Mouse (Mus musculus): Measurements from ENCODE around the gene Runx2. TPM values are rescaled to one million over a fixed set of nuclear protein-coding genes. Genes with fewer than 3 reads are reported as not detected.

Gene Runx2
- polyA plus RNA-seq, 1 experiment from 2014 or later: 0.44 TPM

DNA sequence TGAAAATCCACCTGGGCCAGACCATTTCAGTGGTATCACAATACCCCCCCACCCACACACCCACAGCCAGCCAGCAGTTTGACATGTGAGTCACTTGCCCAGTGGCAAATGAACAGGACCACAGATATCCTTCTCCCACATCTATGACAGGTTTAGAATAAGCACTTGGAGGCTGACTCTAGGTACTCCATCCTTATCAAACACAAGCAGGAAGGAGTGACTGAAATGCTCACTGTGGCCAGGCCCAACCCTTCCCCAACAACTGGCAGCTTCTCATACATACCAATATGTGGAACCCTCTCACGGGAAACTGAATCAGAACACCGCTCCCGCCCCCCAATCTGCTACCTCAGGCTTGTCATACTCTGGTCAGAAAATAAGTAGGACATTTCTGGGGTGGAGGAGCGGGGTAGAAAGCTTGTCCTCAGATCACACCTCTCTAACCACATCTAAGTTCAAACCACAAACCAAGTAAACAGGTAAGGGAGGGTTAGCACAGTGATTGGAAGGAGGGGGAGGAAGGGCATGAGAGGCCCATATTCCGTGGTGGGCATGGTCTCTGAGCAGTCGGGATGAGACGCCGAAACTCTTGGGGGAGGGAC is 245.5 kb downstream of the Runx2 start:
- no peak for ATAC-seq (ENCODE audit: low read depth)
- Histone ChIP-seq H3K27ac (ENCODE audit: low read depth, low read length) (no peak overlapping the region), H3K36me3 (ENCODE audit: control insufficient read depth, insufficient read depth, low read length) (no peaks in the 10 kb centered on the region), H3K4me2 (ENCODE audit: low read depth, low read length) (no peak overlapping the region), H3K9me3 (ENCODE audit: control insufficient read depth, low read length) (no peaks in the 10 kb centered on the region), H3K27me3 (ENCODE audit: control insufficient read depth, insufficient read depth, low read length) (no peaks in the 10 kb centered on the region), H3K4me3 (ENCODE audit: low read depth, low read length) (no peak overlapping the region), H3K9ac (replicated peaks; ENCODE audit: low read depth, low read length) (no peak overlapping the region), H3K4me1 (ENCODE audit: control insufficient read depth, insufficient read depth, low read length) (no peaks in the 10 kb centered on the region)
- WGBS: 88% methylated on average over 8 of the region's 8 CpGs

DNA sequence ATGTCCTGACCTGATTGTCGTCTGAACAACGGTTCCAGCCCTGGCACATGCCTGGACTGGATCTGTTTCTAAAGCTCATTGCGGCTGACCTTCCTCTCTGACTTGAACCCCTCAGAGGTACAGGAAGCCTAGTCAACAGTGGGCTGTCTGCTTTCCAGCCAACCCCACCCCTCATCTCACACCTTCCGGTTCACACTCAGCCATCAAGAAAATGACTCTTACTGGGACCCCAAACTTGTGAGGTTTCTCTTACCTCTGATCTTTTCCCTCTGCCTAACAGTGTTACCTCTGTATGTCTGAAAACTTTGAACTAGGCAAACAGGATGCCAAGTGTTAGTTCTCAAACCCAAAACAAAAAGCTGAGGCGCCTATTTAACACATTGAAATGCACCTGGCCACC is 247.6 kb downstream of the Runx2 start:
- Histone ChIP-seq H3K9me3 (ENCODE audit: control insufficient read depth, low read length) (no peaks in the 10 kb centered on the region), H3K9ac (replicated peaks; ENCODE audit: low read depth, low read length) (no peak overlapping the region), H3K4me3 (ENCODE audit: low read depth, low read length) (no peak overlapping the region), H3K36me3 (ENCODE audit: control insufficient read depth, insufficient read depth, low read length) (no peaks in the 10 kb centered on the region), H3K4me2 (ENCODE audit: low read depth, low read length) (no peak overlapping the region), H3K27me3 (ENCODE audit: control insufficient read depth, insufficient read depth, low read length) (no peaks in the 10 kb centered on the region), H3K4me1 (ENCODE audit: control insufficient read depth, insufficient read depth, low read length) (no peaks in the 10 kb centered on the region), H3K27ac (ENCODE audit: low read depth, low read length) (no peak overlapping the region)
- ATAC-seq (ENCODE audit: low read depth): no peak
- WGBS: 85% methylated on average over 5 of the region's 5 CpGs

DNA sequence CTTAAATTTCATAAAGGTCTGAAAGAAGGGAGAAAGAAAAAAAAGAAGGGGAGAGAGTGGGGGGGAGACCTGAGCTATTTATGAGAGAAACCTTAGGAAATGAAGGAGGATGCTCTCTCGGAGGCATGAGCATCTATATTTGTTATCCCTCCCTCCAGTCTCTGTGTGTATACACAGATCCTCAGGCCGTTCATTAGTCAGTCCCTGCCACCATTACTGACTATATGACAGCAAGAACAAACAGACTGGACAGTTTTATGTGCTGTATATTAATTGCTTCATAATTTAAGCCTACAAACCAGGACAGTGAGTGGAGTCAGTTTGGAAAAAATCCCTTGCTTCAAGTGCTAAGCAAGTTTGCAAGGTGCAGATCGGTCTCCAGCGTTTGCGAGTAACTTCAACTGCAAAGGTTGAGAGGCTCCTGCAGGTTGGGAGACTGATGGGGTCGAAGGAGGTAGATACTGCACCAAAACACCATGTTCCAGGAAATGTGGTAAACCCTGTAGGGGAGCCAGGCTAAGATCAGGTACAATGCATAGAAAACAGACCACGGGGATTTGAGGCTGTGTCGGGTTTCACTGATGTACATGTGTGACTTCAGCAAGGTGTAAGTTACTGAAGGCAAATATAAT is 248.6 kb downstream of the Runx2 start:
- no peak for ATAC-seq (ENCODE audit: low read depth)
- 78% methylated on average over 8 of the region's 8 CpGs for WGBS

DNA sequence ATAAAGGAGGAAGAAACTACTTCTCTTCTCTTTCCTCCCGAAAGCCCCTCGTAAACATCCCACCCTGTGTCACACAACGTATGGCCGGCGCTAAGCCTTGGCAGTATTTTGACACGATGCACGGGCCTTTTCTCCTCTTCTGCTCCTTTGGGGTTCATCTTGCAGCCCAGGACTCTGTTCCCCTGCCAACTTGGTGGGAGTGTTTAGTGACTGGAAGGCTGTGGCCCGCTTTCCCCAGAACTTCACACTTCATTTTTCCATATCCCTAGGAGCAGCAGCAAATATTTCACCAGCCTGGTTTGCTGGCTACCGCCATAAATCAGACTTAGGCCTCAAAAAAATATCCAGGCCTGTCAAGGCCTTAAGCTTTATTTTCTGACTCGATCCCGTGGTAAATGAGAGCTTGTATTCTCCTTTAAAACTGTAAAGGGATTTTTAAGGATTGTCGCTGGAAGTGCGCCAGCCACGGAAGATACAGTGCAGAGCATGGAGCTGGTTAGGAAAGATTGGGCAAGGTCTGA is 249.2 kb downstream of the Runx2 start:
- Histone ChIP-seq H3K9ac (replicated peaks; ENCODE audit: low read depth, low read length) (no peak overlapping the region), H3K36me3 (ENCODE audit: control insufficient read depth, insufficient read depth, low read length) (no peaks in the 10 kb centered on the region), H3K4me2 (ENCODE audit: low read depth, low read length) (no peak overlapping the region), H3K27me3 (ENCODE audit: control insufficient read depth, insufficient read depth, low read length) (no peaks in the 10 kb centered on the region), H3K4me3 (ENCODE audit: low read depth, low read length) (no peak overlapping the region), H3K4me1 (ENCODE audit: control insufficient read depth, insufficient read depth, low read length) (no peaks in the 10 kb centered on the region), H3K27ac (ENCODE audit: low read depth, low read length) (no peak overlapping the region), H3K9me3 (ENCODE audit: control insufficient read depth, low read length) (no peaks in the 10 kb centered on the region)
- no peak for ATAC-seq (ENCODE audit: low read depth)
- 46% methylated on average over 14 of the region's 14 CpGs for WGBS

More for the DNA sequence above, 248.6 kb downstream of the Runx2 start:
- Histone ChIP-seq H3K4me3 (ENCODE audit: low read depth, low read length) (no peak overlapping the region), H3K36me3 (ENCODE audit: control insufficient read depth, insufficient read depth, low read length) (no peaks in the 10 kb centered on the region), H3K9me3 (ENCODE audit: control insufficient read depth, low read length) (no peaks in the 10 kb centered on the region), H3K9ac (replicated peaks; ENCODE audit: low read depth, low read length) (no peak overlapping the region), H3K27me3 (ENCODE audit: control insufficient read depth, insufficient read depth, low read length) (no peaks in the 10 kb centered on the region), H3K4me2 (ENCODE audit: low read depth, low read length) (no peak overlapping the region), H3K27ac (ENCODE audit: low read depth, low read length) (no peak overlapping the region), H3K4me1 (ENCODE audit: control insufficient read depth, insufficient read depth, low read length) (no peaks in the 10 kb centered on the region)

DNA sequence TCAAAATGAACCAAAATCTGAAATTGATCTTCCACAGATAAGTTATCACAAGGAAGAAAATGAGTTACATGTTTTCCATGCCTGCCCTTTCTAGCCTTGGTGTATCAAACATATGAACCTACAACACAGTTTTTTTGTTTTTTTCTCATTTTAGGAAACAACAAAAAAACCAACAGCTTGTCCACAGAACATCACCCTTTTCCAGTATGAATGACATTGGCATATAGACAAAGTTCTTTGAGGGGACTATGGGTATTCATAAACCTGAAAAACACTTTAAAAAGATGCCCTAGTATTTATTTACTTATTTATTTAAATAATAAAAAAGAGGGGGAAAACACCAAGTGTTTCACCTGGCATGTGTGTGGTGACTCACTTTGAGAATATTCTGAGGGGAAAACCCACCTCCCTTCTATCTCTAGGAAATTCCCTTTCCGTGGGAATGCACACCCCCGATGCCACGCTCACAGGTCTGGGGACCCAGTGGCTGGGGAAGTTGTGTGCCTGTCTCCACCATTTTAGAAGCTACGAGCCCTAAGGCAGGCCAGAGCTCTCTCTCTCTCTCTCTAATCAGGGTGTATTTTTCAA is 249.9 kb downstream of the Runx2 start:
- H3K9me3 ChIP-seq (ENCODE audit: control insufficient read depth, low read length): no peaks in the 10 kb centered on the region
- H3K27me3 ChIP-seq (ENCODE audit: control insufficient read depth, insufficient read depth, low read length): no peaks in the 10 kb centered on the region
- H3K4me1 ChIP-seq (ENCODE audit: control insufficient read depth, insufficient read depth, low read length): no peaks in the 10 kb centered on the region
- no peak for ATAC-seq (ENCODE audit: low read depth)
- H3K9ac ChIP-seq (replicated peaks; ENCODE audit: low read depth, low read length): no peak overlapping the region
- H3K36me3 ChIP-seq (ENCODE audit: control insufficient read depth, insufficient read depth, low read length): no peaks in the 10 kb centered on the region
- no peak overlapping the region for H3K4me3 ChIP-seq (ENCODE audit: low read depth, low read length)
- no peak overlapping the region for H3K4me2 ChIP-seq (ENCODE audit: low read depth, low read length)
- no peak overlapping the region for H3K27ac ChIP-seq (ENCODE audit: low read depth, low read length)
- 71% methylated on average over 4 of the region's 4 CpGs for WGBS

DNA sequence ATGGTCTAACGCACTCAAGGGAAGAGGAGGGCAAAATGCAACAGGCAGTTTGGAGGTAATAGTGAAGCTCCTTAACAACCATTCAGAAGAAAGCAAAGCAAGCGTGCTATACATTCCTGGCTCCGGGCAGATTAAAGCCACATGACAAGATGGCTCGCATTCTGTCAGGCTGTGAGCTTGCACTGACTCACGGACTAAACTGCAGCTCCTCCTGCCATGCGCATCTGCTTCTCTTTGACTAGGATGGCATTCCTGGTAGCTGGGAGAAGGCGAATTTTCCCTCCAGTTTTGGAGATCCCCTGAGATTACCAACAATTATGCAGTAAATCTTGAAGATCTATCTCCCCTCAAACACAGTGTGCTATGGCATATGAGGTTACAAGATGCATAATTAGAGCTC is 254.6 kb downstream of the Runx2 start:
- Histone ChIP-seq H3K27me3 (ENCODE audit: control insufficient read depth, insufficient read depth, low read length) (no peaks in the 10 kb centered on the region), H3K27ac (ENCODE audit: low read depth, low read length) (no peak overlapping the region), H3K9me3 (ENCODE audit: control insufficient read depth, low read length) (no peaks in the 10 kb centered on the region), H3K4me1 (ENCODE audit: control insufficient read depth, insufficient read depth, low read length) (no peaks in the 10 kb centered on the region), H3K9ac (replicated peaks; ENCODE audit: low read depth, low read length) (no peak overlapping the region), H3K36me3 (ENCODE audit: control insufficient read depth, insufficient read depth, low read length) (no peaks in the 10 kb centered on the region), H3K4me2 (ENCODE audit: low read depth, low read length) (no peak overlapping the region), H3K4me3 (ENCODE audit: low read depth, low read length) (no peak overlapping the region)
- no peak for ATAC-seq (ENCODE audit: low read depth)
- 48% methylated on average over 7 of the region's 7 CpGs for WGBS

DNA sequence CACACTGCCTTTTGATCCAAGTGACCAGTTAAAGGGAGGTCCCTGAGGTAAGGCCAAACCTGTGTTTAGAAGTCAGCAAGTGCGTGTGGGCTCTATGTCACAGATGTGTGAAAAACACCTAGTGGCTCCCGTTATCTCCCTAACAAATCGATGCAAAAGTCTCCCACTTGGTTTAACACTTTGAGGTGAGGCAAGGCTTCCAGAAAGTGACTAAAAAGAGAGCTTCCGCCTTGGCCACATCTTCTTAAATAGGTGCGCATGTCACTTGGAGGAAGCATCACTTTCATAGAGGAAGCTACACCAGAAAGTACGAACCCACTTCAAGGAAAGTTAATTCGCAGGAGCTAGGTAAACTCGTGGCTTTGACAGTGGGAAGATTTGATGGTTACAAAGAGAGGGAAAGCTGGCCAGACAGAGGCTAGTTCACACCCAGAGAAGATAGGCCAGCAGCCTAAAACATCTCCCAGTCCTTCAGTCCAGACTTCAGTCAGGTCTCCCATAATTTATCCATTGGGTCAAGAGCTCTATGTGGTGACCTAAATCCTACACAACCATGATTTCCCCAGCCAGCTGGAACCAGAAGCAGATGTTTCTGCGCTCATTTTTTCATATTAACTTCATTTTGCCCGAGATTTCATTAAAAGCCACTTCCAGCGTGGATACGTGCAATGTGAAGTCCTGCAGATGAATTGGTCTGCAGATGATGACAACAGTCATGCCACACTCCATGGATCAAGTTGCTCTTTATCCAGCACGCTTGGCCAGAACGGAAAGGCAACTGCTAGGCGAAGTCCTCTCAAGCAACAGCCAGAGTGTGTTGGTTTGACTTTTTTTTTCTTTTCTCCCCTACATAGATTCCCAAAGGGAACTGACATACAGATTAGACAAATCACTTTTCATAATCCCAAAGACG is 257.1 kb downstream of the Runx2 start:
- 90% methylated on average over 16 of the region's 16 CpGs for WGBS

DNA sequence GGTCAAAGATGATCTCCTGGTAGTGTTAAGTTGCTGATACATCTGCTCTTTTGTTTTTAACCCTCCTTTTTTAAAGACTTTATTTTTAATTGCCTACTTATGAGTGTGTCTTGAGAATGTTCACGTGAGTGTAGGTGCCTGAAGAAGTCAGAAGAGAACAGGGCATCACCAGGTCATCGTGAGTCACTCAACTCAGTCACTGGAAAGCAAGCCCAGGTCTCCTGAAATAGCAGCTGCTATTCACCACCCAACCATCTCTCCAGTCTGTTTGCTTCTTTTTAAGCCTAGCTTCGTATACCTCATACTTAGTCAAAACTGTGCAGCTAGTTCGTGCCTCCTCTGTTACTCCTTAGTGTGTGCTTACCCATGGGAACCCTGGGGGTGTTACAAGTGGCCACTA is 259.7 kb downstream of the Runx2 start:
- 94% methylated on average over 4 of the region's 4 CpGs for WGBS
- Histone ChIP-seq H3K9ac (replicated peaks; ENCODE audit: low read depth, low read length) (no peak overlapping the region), H3K27me3 (ENCODE audit: control insufficient read depth, insufficient read depth, low read length) (no peaks in the 10 kb centered on the region), H3K27ac (ENCODE audit: low read depth, low read length) (no peak overlapping the region), H3K4me2 (ENCODE audit: low read depth, low read length) (no peak overlapping the region), H3K4me3 (ENCODE audit: low read depth, low read length) (no peak overlapping the region), H3K36me3 (ENCODE audit: control insufficient read depth, insufficient read depth, low read length) (no peaks in the 10 kb centered on the region), H3K9me3 (ENCODE audit: control insufficient read depth, low read length) (no peaks in the 10 kb centered on the region), H3K4me1 (ENCODE audit: control insufficient read depth, insufficient read depth, low read length) (no peaks in the 10 kb centered on the region)
- no peak for ATAC-seq (ENCODE audit: low read depth)

More for the DNA sequence above, 257.1 kb downstream of the Runx2 start:
- no peak overlapping the region for H3K4me2 ChIP-seq (ENCODE audit: low read depth, low read length)
- no peaks in the 10 kb centered on the region for H3K36me3 ChIP-seq (ENCODE audit: control insufficient read depth, insufficient read depth, low read length)
- H3K4me1 ChIP-seq (ENCODE audit: control insufficient read depth, insufficient read depth, low read length): no peaks in the 10 kb centered on the region
- H3K4me3 ChIP-seq (ENCODE audit: low read depth, low read length): no peak overlapping the region
- H3K9me3 ChIP-seq (ENCODE audit: control insufficient read depth, low read length): no peaks in the 10 kb centered on the region
- no peak overlapping the region for H3K9ac ChIP-seq (replicated peaks; ENCODE audit: low read depth, low read length)
- H3K27ac ChIP-seq (ENCODE audit: low read depth, low read length): no peak overlapping the region
- no peak for ATAC-seq (ENCODE audit: low read depth)
- H3K27me3 ChIP-seq (ENCODE audit: control insufficient read depth, insufficient read depth, low read length): no peaks in the 10 kb centered on the region

Measured in neural tube, embryonic 14.5 days (tissue).